Mouse (Mus musculus): ENCODE data around the gene Klkb1. TPM values are rescaled to one million over a fixed set of nuclear protein-coding genes. Genes with fewer than 3 reads are reported as not detected.

The Klkb1 gene
- total RNA-seq (2012; rRNA removed) (not detected in 2 replicates), polyA plus RNA-seq (2012; ENCODE audit: insufficient read depth in 1 of 2, insufficient read length in 2 of 2, low read depth in 1 of 2, low replicate concordance in 2 of 2, missing spikeins in 1 of 2) (not detected)

GRCm38 (mm10) chr8:45294687-45295086, at the start of gene Klkb1:
TSS of gene Klkb1 (minus strand) at chr8:45294859.
- Histone ChIP-seq H3K36me3 (ENCODE audit: control insufficient read depth in 1 of 2, insufficient read depth in 2 of 2, low read length in 2 of 2) (no peaks in the 10 kb centered on the region), H3K27ac (ENCODE audit: control insufficient read depth, low read depth, low read length) (no peak within 1 kb of the TSS), H3K79me2 (ENCODE audit: control insufficient read depth, insufficient read depth, low read length, poor library complexity) (no peaks in the 10 kb centered on the region), H3K4me3 (ENCODE audit: control insufficient read depth in 1 of 2, insufficient read depth in 1 of 2, low read depth in 2 of 2, low read length in 2 of 2) (no peak within 1 kb of the TSS), H3K9ac (ENCODE audit: control insufficient read depth, low read depth, low read length, poor library complexity, severe bottlenecking) (no peak within 1 kb of the TSS), H3K4me1 (ENCODE audit: control insufficient read depth in 1 of 2, insufficient read depth in 2 of 2, low read length in 2 of 2) (no peaks in the 10 kb centered on the region), H3K27me3 (ENCODE audit: control insufficient read depth in 1 of 2, insufficient read depth in 2 of 2, low read length in 2 of 2) (no peaks in the 10 kb centered on the region), H3K9me3 (replicated peaks; ENCODE audit: insufficient read depth, low read length) (no peaks in the 10 kb centered on the region)
- TF ChIP-seq MAX (IDR thresholded peaks at IDR 0.05; ENCODE audit: low read length) = no peak
- TF ChIP-seq RAD21 (IDR thresholded peaks at IDR 0.05; ENCODE audit: low read depth, low read length) = no peak
- TF ChIP-seq TCF12 (IDR thresholded peaks at IDR 0.05; ENCODE audit: low read depth, low read length) = no peak
- TF ChIP-seq NELFE (IDR thresholded peaks at IDR 0.05; ENCODE audit: low read depth, low read length) = no peak
- no peak for TF ChIP-seq E2F4 (IDR thresholded peaks at IDR 0.05; ENCODE audit: borderline replicate concordance, low read depth, low read length)
- no peak for TF ChIP-seq ZMIZ1 (IDR thresholded peaks at IDR 0.05; ENCODE audit: low read depth, low read length)
- no peak for TF ChIP-seq MEF2A (IDR thresholded peaks at IDR 0.05; ENCODE audit: extremely low read depth, insufficient replicate concordance, low read depth, low read length, poor library complexity, severe bottlenecking)
- TF ChIP-seq RCOR1 (IDR thresholded peaks at IDR 0.05; ENCODE audit: low read depth, low read length) = no peak
- no peak for TF ChIP-seq GABPA (IDR thresholded peaks at IDR 0.05; ENCODE audit: low read depth, low read length)
- TF ChIP-seq MYB (IDR thresholded peaks at IDR 0.05; ENCODE audit: low read depth, low read length) = no peak
- no peak for TF ChIP-seq ELF1 (IDR thresholded peaks at IDR 0.05; ENCODE audit: low read depth, low read length)
- TF ChIP-seq GATA1 (IDR thresholded peaks at IDR 0.05; ENCODE audit: low read depth, low read length) = no peak
- TF ChIP-seq TAL1 (IDR thresholded peaks at IDR 0.05; ENCODE audit: low read length) = no peak
- no peak for TF ChIP-seq CTCF (IDR thresholded peaks at IDR 0.05 in 2 of 3, conservative IDR thresholded peaks at IDR 0.05 in 1 of 3; ENCODE audit: control insufficient read depth in 1 of 3, insufficient read depth in 1 of 3, low read depth in 2 of 3, low read length in 3 of 3, poor library complexity in 1 of 3, severe bottlenecking in 1 of 3)
- no peak for DNase-seq (ENCODE audit: low read depth, low spot score)

DNA sequence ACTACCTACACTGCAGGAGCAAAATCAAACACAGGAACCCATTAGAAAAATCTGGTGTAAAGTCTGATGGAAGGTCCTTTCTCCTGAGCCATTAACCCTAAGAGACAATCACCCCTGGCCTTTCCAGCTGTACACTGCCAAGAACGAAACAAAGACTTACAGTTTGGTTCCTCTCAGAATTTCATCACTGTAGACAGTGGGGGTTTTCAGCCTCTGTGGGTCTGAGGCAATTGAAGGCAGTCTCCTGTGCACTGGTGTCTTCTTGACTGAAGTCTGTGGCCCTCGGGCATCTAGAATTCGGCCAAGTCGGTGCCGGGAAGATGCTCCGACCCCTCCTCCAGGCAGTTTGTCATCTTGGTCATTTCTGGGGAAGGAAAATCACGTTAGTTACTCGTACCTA, 49.6 kb upstream of the Klkb1 start:
- Histone ChIP-seq H3K27ac (ENCODE audit: control insufficient read depth, low read depth, low read length) (no peak overlapping the region), H3K79me2 (ENCODE audit: control insufficient read depth, insufficient read depth, low read length, poor library complexity) (no peaks in the 10 kb centered on the region), H3K4me1 (ENCODE audit: control insufficient read depth in 1 of 2, insufficient read depth in 2 of 2, low read length in 2 of 2) (no peaks in the 10 kb centered on the region), H3K27me3 (ENCODE audit: control insufficient read depth in 1 of 2, insufficient read depth in 2 of 2, low read length in 2 of 2) (no peaks in the 10 kb centered on the region), H3K9ac (ENCODE audit: control insufficient read depth, low read depth, low read length, poor library complexity, severe bottlenecking) (no peak overlapping the region), H3K36me3 (ENCODE audit: control insufficient read depth in 1 of 2, insufficient read depth in 2 of 2, low read length in 2 of 2) (no peaks in the 10 kb centered on the region), H3K9me3 (replicated peaks; ENCODE audit: insufficient read depth, low read length) (no peaks in the 10 kb centered on the region), H3K4me3 (ENCODE audit: control insufficient read depth in 1 of 2, insufficient read depth in 1 of 2, low read depth in 2 of 2, low read length in 2 of 2) (no peak overlapping the region)
- no peak for DNase-seq (ENCODE audit: low read depth, low spot score)
- TF ChIP-seq POLR2A (IDR thresholded peaks at IDR 0.05; ENCODE audit: control insufficient read depth in 1 of 2, insufficient read depth in 1 of 2, low read depth in 1 of 2, low read length in 2 of 2, poor library complexity in 1 of 2) = no peak
- no peak for TF ChIP-seq USF2 (IDR thresholded peaks at IDR 0.05; ENCODE audit: borderline replicate concordance in 1 of 2, insufficient read depth in 1 of 2, low read depth in 1 of 2, low read length in 2 of 2)
- TF ChIP-seq NELFE (IDR thresholded peaks at IDR 0.05; ENCODE audit: low read depth, low read length) = no peak
- TF ChIP-seq E2F4 (IDR thresholded peaks at IDR 0.05; ENCODE audit: borderline replicate concordance, low read depth, low read length) = no peak
- no peak for TF ChIP-seq CHD2 (IDR thresholded peaks at IDR 0.05; ENCODE audit: low read length)
- TF ChIP-seq MYB (IDR thresholded peaks at IDR 0.05; ENCODE audit: low read depth, low read length) = no peak
- no peak for TF ChIP-seq TCF12 (IDR thresholded peaks at IDR 0.05; ENCODE audit: low read depth, low read length)
- TF ChIP-seq MEF2A (IDR thresholded peaks at IDR 0.05; ENCODE audit: extremely low read depth, insufficient replicate concordance, low read depth, low read length, poor library complexity, severe bottlenecking) = no peak
- no peak for TF ChIP-seq POLR2AphosphoS5 (IDR thresholded peaks at IDR 0.05; ENCODE audit: borderline replicate concordance, low read depth, low read length)
- no peak for TF ChIP-seq NRF1 (IDR thresholded peaks at IDR 0.05; ENCODE audit: insufficient read depth, low read depth, low read length, poor library complexity, severe bottlenecking)
- no peak for TF ChIP-seq MXI1 (IDR thresholded peaks at IDR 0.05; ENCODE audit: low read depth, low read length)
